ENCODE assay signal across 8 mouse cellular contexts in genomic region chr6:34780231-34780942, GRCm38 (mm10). TPM values are rescaled to one million over a fixed set of nuclear protein-coding genes. Genes with fewer than 3 reads are reported as not detected.
A peak's percentile ranks its signal among the peaks of the same experiment; 100 is the strongest.
DNase-seq lines count a peak whose midpoint lies in the region; ATAC-seq and TF ChIP-seq lines count a peak whose summit lies in the region.

Agbl3 (plus strand) TSS chr6:34780432.

- WGBS in hindbrain, postnatal 0 days: under 1% methylated on average over 65 of the region's 81 CpGs

- peak within 1 kb of the TSS; percentile 99 for H3K27ac ChIP-seq in gastrocnemius, adult 2 months
- peak within 1 kb of the TSS; percentile 99 for H3K27ac ChIP-seq in hindbrain, postnatal 0 days
- H3K27ac ChIP-seq in left cerebral cortex, adult 2 months: peak within 1 kb of the TSS; percentile 98

- H3K27me3 ChIP-seq in hindbrain, postnatal 0 days (ENCODE audit: insufficient read depth, low read length): no peaks in the 10 kb centered on the region

- peak within 1 kb of the TSS; percentile 88 for H3K4me3 ChIP-seq in gastrocnemius, adult 2 months
- H3K4me3 ChIP-seq in hindbrain, postnatal 0 days (ENCODE audit: low read length): peak within 1 kb of the TSS; percentile 69
- H3K4me3 ChIP-seq in left cerebral cortex, adult 2 months: peak within 1 kb of the TSS; percentile 74

- peak within 1 kb of the TSS; percentile 95 for H3K9ac ChIP-seq in hindbrain, postnatal 0 days (replicated peaks; ENCODE audit: low read length)

- no peaks in the 10 kb centered on the region for H3K9me3 ChIP-seq in hindbrain, postnatal 0 days (ENCODE audit: low read length)

- TF ChIP-seq CTCF in gastrocnemius, adult 2 months (IDR thresholded peaks at IDR 0.05): no peak
- TF ChIP-seq CTCF in hindbrain, postnatal 0 days (IDR thresholded peaks at IDR 0.05; ENCODE audit: low read depth): no peak
- TF ChIP-seq CTCF in left cerebral cortex, adult 2 months (IDR thresholded peaks at IDR 0.05): no peak; the same call in 1 of the 2 replicates

- DNase-seq in ZHBTc4 (ENCODE audit: low read depth, low spot score): peak; percentile 97
- peak; percentile 97 for DNase-seq in gastrocnemius, adult 2 months
- peak; percentile 98 for DNase-seq in hindbrain, postnatal 0 days (ENCODE audit: low spot score)
- peak; percentile 91 to 94 for DNase-seq in left cerebral cortex, adult 2 months (ENCODE audit: extremely low spot score in 1 of 2, low spot score in 2 of 2)
- peak; percentile 91 to 95 for DNase-seq in right cerebral cortex, adult 2 months (ENCODE audit: low spot score in 2 of 2)
- peak; percentile 96 for DNase-seq in urinary bladder, postnatal 14 days (ENCODE audit: low spot score)

- intact Hi-C loops in gastrocnemius, adult 2 months (cut with DNase I): loop anchor here (2.0 kb wide), 2 partner anchors 82 to 98 kb away; partner anchors contain the start of genes Cyren and Tmem140
- intact Hi-C loops in left cerebral cortex, adult 2 months (cut with DNase I): loop anchor here (1.0 to 2.0 kb wide), 2 partner anchors 52 to 98 kb away; partner anchors contain the start of gene Cyren

- ATAC-seq in common myeloid progenitor, adult 5-6 weeks (replicated peaks; ENCODE audit: low read depth, poor library complexity, severe bottlenecking): peak; percentile 90
- peak; percentile 96 for ATAC-seq in hindbrain, postnatal 0 days
- peak; percentile 90 for ATAC-seq in megakaryocyte, adult 5-6 weeks (ENCODE audit: poor library complexity, severe bottlenecking)

- no peaks in the 10 kb centered on the region for H3K4me1 ChIP-seq in hindbrain, postnatal 0 days (ENCODE audit: insufficient read depth, low read length)

- H3K36me3 ChIP-seq in hindbrain, postnatal 0 days (ENCODE audit: insufficient read depth, low read length): no peaks in the 10 kb centered on the region

- peak within 1 kb of the TSS; percentile 73 for H3K4me2 ChIP-seq in hindbrain, postnatal 0 days (ENCODE audit: low read depth, low read length)

RNA-seq across cellular contexts. Expression of gene Agbl3, which starts in this region (rescaled TPM):
- total RNA-seq in common myeloid progenitor, adult 5-6 weeks (2017): 1.9 and 7.8 TPM in 2 replicates
- 1 to 10 TPM; 1.5 to 2.2 TPM for total RNA-seq in gastrocnemius, adult 2 months (2021)
- 12.3 and 13.2 TPM in 2 replicates for total RNA-seq in hindbrain, postnatal 0 days (2014; rRNA removed)
- polyA plus RNA-seq in hindbrain, postnatal 0 days (2015; fragmentation: Nextera tagmentation; extraction: Ambion mirVana): 21.5 and 24.0 TPM in 2 replicates
- 10 to 100 TPM; 13.8 to 14.3 TPM for total RNA-seq in left cerebral cortex, adult 2 months (2021)
- total RNA-seq in megakaryocyte, adult 5-6 weeks (2015): 2.3 and 2.9 TPM in 2 replicates
- total RNA-seq in megakaryocyte, adult 5-6 weeks (2017): 1.1 TPM in 2 replicates

Comparison
In these comparisons a context has a peak if more than half of its experiments do, and no peak if none do; other contexts are left out.
1. Peak in every context shown above with its lines: DNase-seq, ATAC-seq, H3K4me3 ChIP-seq and H3K27ac ChIP-seq.